Mouse (Mus musculus) left cerebral cortex, adult 2 months (tissue): ENCODE measurements around the gene Cxcr5. TPM values are rescaled to one million over a fixed set of nuclear protein-coding genes. Genes with fewer than 3 reads are reported as not detected.
A peak's percentile ranks its signal among the peaks of the same experiment; 100 is the strongest.

ENCODE experiments used
- DNase-seq, 2 experiments: peaks; one replicate each; pipeline ENCODE4 v3.0.0; 2021 to 2022; ENCODE audit warnings: low spot score in 2 of 2, mixed read lengths in 1 of 2; ENCODE audit errors: extremely low spot score in 1 of 2
- H3K27ac ChIP-seq: fragments of 200-600 bp; 2 replicates; pipeline ENCODE4 v1.8.1; 2022
- H3K4me3 ChIP-seq: fragments of 200-600 bp; 2 replicates; pipeline ENCODE4 v1.8.1; 2022
- CTCF ChIP-seq: fragments of 200-600 bp; IDR thresholded peaks from 2 replicates; pipeline ENCODE4 v1.8.1; 2022; ENCODE audit warnings: antibody characterized with exemption, mild to moderate bottlenecking, moderate library complexity
- intact Hi-C: fragments of 180-260 bp; cut with DNase I; formaldehyde crosslinking; loops from one replicate; pipeline ENCODE4 v1.15.1; 2025
- long read RNA-seq, 2 experiments: library from polyadenylated mRNA; stranded (forward); transcript quantifications; one replicate each; pipeline ENCODE4 v2.0.0; 2021; ENCODE audit warnings: borderline mapping rate in 2 of 2
- total RNA-seq, 2 experiments: library from RNA; stranded (reverse); gene quantifications; 2 replicates each; pipeline ENCODE4 v1.2.3; 2021

Cxcr5 gene
- total RNA-seq: not detected
- long read RNA-seq, experiment 1: 0 reads
- long read RNA-seq, experiment 2, partial matches to known transcripts: 0 of 3 reads
- long read RNA-seq, experiment 2, other reads (novel, unspliced or antisense): 3 of 3 reads

GRCm38 (mm10) chr9:44561597-44561996 is at the start of gene Cxcr5:
Cxcr5 (minus strand) TSS chr9:44561877.
- intact Hi-C loops: no loop called here
- H3K4me3 ChIP-seq: no peak within 1 kb of the TSS
- no peak for DNase-seq
- no peak within 1 kb of the TSS for H3K27ac ChIP-seq
- no peak for TF ChIP-seq CTCF

GRCm38 (mm10) chr9:44610371-44610770 is 48.7 kb upstream of the Cxcr5 start:
- no peak for TF ChIP-seq CTCF
- DNase-seq: no peak
- Histone ChIP-seq H3K27ac (no peak overlapping the region), H3K4me3 (no peak overlapping the region)
- intact Hi-C loops: loop anchor here (1.0 kb wide), 1 partner anchor 40 kb away; no protein-coding TSS in a partner anchor

GRCm38 (mm10) chr9:44607306-44607705 is 45.6 kb upstream of the Cxcr5 start:
- TF ChIP-seq CTCF: no peak
- intact Hi-C loops: no loop called here
- Histone ChIP-seq H3K4me3 (no peak overlapping the region), H3K27ac (no peak overlapping the region)
- DNase-seq: no peak

GRCm38 (mm10) chr9:44606646-44607045 is 45.0 kb upstream of the Cxcr5 start:
- intact Hi-C loops: no loop called here

GRCm38 (mm10) chr9:44605616-44606165 is 44.0 kb upstream of the Cxcr5 start:
- DNase-seq: no peak
- intact Hi-C loops: loop anchor here (2.0 kb wide), 1 partner anchor 95 kb away; no protein-coding TSS in a partner anchor

More at GRCm38 (mm10) chr9:44606646-44607045, 45.0 kb upstream of the Cxcr5 start:
- no peak for DNase-seq
- no peak overlapping the region for H3K27ac ChIP-seq
- H3K4me3 ChIP-seq: peak overlapping the region; percentile 62
- no peak for TF ChIP-seq CTCF

GRCm38 (mm10) chr9:44604779-44605615 is 43.3 kb upstream of the Cxcr5 start, which contains the start of gene Ddx6:
Ddx6 (plus strand) TSS chr9:44604892.
- no peak for TF ChIP-seq CTCF
- peak; percentile 72 for DNase-seq
- intact Hi-C loops: loop anchor here (2.0 kb wide), 1 partner anchor 94 kb away; no protein-coding TSS in a partner anchor
- Histone ChIP-seq H3K27ac (peak within 1 kb of the TSS; percentile 99), H3K4me3 (peak within 1 kb of the TSS; percentile 62)

More at GRCm38 (mm10) chr9:44605616-44606165, 44.0 kb upstream of the Cxcr5 start:
- peak overlapping the region; percentile 99 for H3K27ac ChIP-seq
- H3K4me3 ChIP-seq: peak overlapping the region; percentile 62
- TF ChIP-seq CTCF: no peak

GRCm38 (mm10) chr9:44604290-44604778 is 42.7 kb upstream of the Cxcr5 start:
- no peak; the same call in 1 of the 2 replicates for TF ChIP-seq CTCF
- Histone ChIP-seq H3K4me3 (peak overlapping the region; percentile 62), H3K27ac (peak overlapping the region; percentile 99)
- peak; percentile 85 to 86 for DNase-seq
- intact Hi-C loops: loop anchor here (2.0 kb wide), 1 partner anchor 94 kb away; no protein-coding TSS in a partner anchor

- no peak for TF ChIP-seq CTCF
- H3K4me3 ChIP-seq: peak overlapping the region; percentile 62
- peak; percentile 25 to 35 for DNase-seq
- intact Hi-C loops: loop anchor here (2.0 kb wide), 1 partner anchor 93 kb away; no protein-coding TSS in a partner anchor
- peak overlapping the region; percentile 99 for H3K27ac ChIP-seq
Measured at GRCm38 (mm10) chr9:44603454-44604289, 42.0 kb upstream of the Cxcr5 start.

GRCm38 (mm10) chr9:44602766-44603165 is 41.1 kb upstream of the Cxcr5 start:
- DNase-seq: no peak
- Histone ChIP-seq H3K27ac (no peak overlapping the region), H3K4me3 (no peak overlapping the region; the same call in 1 of the 2 replicates)
- intact Hi-C loops: no loop called here
- TF ChIP-seq CTCF: no peak

- no peak overlapping the region for H3K27ac ChIP-seq
- intact Hi-C loops: no loop called here
- DNase-seq: no peak
- H3K4me3 ChIP-seq: no peak overlapping the region
- TF ChIP-seq CTCF: no peak
Measured at GRCm38 (mm10) chr9:44600801-44601200, 39.1 kb upstream of the Cxcr5 start.

- no peak overlapping the region for H3K27ac ChIP-seq
- intact Hi-C loops: no loop called here
Measured at GRCm38 (mm10) chr9:44599616-44600015, 37.9 kb upstream of the Cxcr5 start.

More at GRCm38 (mm10) chr9:44599616-44600015, 37.9 kb upstream of the Cxcr5 start:
- DNase-seq: no peak
- no peak overlapping the region for H3K4me3 ChIP-seq
- no peak for TF ChIP-seq CTCF
